Mouse (Mus musculus) Patski (cell line): Measurements from ENCODE around the gene B3galt4. TPM values are rescaled to one million over a fixed set of nuclear protein-coding genes. Genes with fewer than 3 reads are reported as not detected.

Experiments
- ATAC-seq: fragments of 100-300 bp; one replicate; pipeline ENCODE4 v1.8.0; 2021
- CTCF ChIA-PET: fragments of 350-600 bp; sonication (Branson Sonifier 250); formaldehyde crosslinking; loops from one replicate; lab custom pipeline; 2022; ENCODE audit warnings: inconsistent platforms; lab: Charles Lee
- POLR2A ChIA-PET: fragments of 350-600 bp; sonication (Branson Sonifier 250); formaldehyde crosslinking; loops from one replicate; lab custom pipeline; 2022; ENCODE audit warnings: antibody characterized with exemption, inconsistent platforms; lab: Charles Lee
- DNase-seq: peaks from one replicate; pipeline ENCODE4 v3.0.0-alpha.2; 2011; ENCODE audit warnings: low read depth, low spot score
- H3K27me3 ChIP-seq: fragments of 371-371 bp; one replicate; pipeline ENCODE4 v1.5.1; 2021
- CTCF ChIP-seq: fragments of 100-300 bp; IDR thresholded peaks from one replicate; pipeline ENCODE4 v1.5.1; 2021
- in situ Hi-C: fragments of 300-500 bp; cut with MboI; formaldehyde crosslinking; loops from 3 replicates; pipeline ENCODE4 v1.11.1; 2018; ENCODE audit warnings: low pct_unique_long_range_greater_than_20kb, mixed read lengths
- polyA plus RNA-seq: library from polyadenylated mRNA; unstranded; gene quantifications from one replicate; pipeline ENCODE4 v1.2.3, GENCODE M21; 2021

Gene B3galt4
- polyA plus RNA-seq, 1 experiment from 2014 or later, result 2.8 TPM

GRCm38 (mm10) chr17:33916294-33916693, 35.0 kb downstream of the B3galt4 start:
- no peak for DNase-seq
- no peaks in the 10 kb centered on the region for H3K27me3 ChIP-seq
- no peak for ATAC-seq
- POLR2A ChIA-PET, result no interaction called here
- CTCF ChIA-PET, result interaction anchor here (0.9 to 1.3 kb wide), 2 partner anchors 10 to 28 kb away, joined by 4 read pairs; no protein-coding TSS in a partner anchor
- in situ Hi-C loops, result no loop called here
- no peak for TF ChIP-seq CTCF

DNA sequence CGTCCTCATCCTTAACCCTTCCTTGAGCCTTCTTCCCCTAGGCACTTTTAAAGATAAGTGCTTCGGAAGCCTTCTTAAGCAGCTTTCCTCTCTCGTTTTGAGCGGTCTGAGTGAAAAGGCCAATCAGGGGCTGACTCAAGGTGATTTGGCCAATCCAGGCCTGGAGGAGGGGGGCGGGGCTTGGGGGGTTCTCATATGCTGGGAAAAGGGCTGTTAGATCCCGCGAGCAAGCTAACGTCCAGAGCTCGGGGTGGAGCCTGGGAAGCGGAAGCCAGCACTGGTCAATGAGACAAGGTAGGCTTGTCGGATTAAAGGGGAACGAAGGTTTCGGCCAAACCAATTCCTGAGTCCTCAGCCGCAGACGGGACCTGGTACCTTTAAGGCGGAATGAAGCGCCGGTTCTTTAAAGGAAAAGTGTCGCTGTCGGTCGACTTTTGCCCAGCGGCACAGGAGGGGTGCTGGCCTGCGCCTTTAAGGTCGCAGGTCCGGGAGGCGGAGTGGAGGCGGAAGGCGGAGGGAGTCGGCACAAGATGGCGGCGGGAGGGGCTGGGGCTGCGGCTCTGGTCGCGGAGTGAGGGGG, 35.5 kb downstream of the B3galt4 start, which contains the start of the genes Tapbp and Zbtb22:
TSS of gene Tapbp (plus strand) at position 229 of the 580 bp plus-strand sequence.
TSS of gene Zbtb22 (plus strand) at position 234 of the 580 bp plus-strand sequence.
- TF ChIP-seq CTCF, result no peak
- POLR2A ChIA-PET, result no interaction called here
- in situ Hi-C loops, result no loop called here
- CTCF ChIA-PET, result interaction anchor here (0.9 to 1.3 kb wide), 2 partner anchors 11 to 27 kb away, joined by 4 read pairs; no protein-coding TSS in a partner anchor
- H3K27me3 ChIP-seq, result no peaks in the 10 kb centered on the region
- DNase-seq, result peak; percentile 98
- peak; percentile 92 for ATAC-seq

DNA sequence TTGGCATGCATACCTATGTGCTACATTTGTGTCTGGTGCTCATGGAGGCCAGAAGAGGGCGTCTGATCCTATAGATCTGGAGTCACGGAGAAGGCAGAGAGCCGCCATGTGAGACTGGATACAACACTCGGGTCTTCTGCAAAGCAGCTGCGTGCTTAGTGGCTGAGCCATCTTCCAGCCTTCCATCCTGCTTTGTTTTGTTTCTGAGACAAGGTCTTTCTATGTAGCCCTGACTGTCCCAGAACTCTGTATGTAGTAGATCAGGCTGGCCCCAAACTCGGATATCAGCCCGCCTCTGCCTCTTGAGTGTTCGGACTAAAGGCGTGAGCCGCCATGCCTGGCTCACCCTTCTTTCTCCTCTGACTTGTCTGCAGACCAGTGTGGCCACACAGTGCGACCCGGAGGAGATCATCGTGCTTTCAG, 36.3 kb downstream of the B3galt4 start:
- no peaks in the 10 kb centered on the region for H3K27me3 ChIP-seq
- in situ Hi-C loops, result no loop called here
- DNase-seq, result no peak
- CTCF ChIA-PET, result interaction anchor here (0.5 to 1.3 kb wide), 2 partner anchors 12 to 18 kb away, joined by 3 to 4 read pairs; no protein-coding TSS in a partner anchor
- no peak for ATAC-seq
- no peak for TF ChIP-seq CTCF
- POLR2A ChIA-PET, result interaction anchor here (0.7 kb wide), 1 partner anchor 122 kb away, joined by 3 read pairs; no protein-coding TSS in a partner anchor

DNA sequence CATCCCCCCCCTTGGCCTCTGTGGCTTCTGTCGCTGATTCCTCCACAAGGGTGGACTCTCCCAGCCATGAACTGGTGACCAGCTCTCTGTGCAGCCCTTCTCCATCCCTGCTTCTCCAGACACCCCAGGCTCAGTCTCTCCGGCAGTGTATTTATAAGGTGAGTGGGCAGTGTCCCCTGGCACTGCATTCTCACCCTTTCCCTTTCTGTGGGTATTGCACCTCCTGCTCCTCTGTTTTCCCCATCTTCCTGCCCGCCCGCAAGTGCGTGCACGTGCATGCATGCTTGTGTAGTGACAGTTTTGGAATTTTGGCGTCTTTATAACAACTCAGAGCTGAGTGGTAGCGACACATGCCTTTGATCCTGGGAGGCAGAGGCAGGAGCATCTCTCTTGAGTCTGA, 37.4 kb downstream of the B3galt4 start:
- TF ChIP-seq CTCF, result no peak
- ChIA-PET CTCF (no interaction called here), POLR2A (no interaction called here)
- in situ Hi-C loops, result no loop called here
- H3K27me3 ChIP-seq, result no peaks in the 10 kb centered on the region
- DNase-seq (no peak), ATAC-seq (no peak)

GRCm38 (mm10) chr17:33913264-33913663, 38.0 kb downstream of the B3galt4 start:
- CTCF ChIA-PET, result no interaction called here
- no peak for ATAC-seq
- POLR2A ChIA-PET, result no interaction called here
- in situ Hi-C loops, result no loop called here
- TF ChIP-seq CTCF, result no peak
- no peak for DNase-seq
- H3K27me3 ChIP-seq, result no peaks in the 10 kb centered on the region

- TF ChIP-seq CTCF, result no peak
- ChIA-PET POLR2A (interaction anchor here (0.6 to 1.0 kb wide), 2 partner anchors 18 to 90 kb away, joined by 3 read pairs; partner anchors contain the start of gene Rgl2), CTCF (no interaction called here)
- in situ Hi-C loops, result no loop called here
- ATAC-seq (no peak), DNase-seq (no peak)
- H3K27me3 ChIP-seq, result no peaks in the 10 kb centered on the region
Measured at GRCm38 (mm10) chr17:33911813-33912414, 39.4 kb downstream of the B3galt4 start.

DNA sequence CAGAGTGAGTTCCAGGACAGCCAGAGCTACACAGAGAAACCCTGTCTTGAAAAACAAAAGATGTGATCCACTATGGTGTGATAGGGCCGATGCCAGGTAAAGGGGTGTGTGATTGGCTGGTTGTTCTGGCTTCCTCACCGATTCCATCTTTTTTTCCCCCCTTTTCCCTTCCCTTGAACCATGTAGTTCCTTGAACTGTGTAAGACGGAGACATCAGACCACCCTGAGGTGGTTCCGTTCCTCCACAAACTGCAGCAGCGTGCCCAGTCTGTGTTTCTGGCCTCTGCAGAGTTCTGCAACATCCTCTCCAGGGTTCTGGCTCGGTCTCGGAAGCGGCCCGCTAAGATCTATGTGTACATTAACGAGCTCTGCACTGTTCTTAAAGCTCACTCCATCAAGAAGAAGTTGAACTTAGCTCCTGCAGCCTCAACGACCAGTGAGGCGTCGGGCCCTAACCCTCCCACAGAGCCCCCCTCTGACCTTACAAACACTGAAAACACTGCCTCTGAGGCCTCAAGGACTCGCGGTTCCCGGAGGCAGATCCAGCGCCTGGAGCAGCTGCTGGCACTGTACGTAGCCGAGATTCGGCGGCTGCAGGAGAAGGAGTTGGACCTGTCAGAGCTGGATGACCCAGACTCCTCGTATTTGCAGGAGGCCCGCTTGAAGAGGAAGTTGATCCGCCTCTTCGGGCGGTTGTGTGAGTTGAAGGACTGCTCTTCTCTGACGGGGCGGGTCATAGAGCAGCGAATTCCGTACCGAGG, 40.1 kb downstream of the B3galt4 start:
- CTCF ChIA-PET, result interaction anchor here (1.3 to 4.9 kb wide), 3 partner anchors 15 to 20 kb away, joined by 4 to 38 read pairs (median 5); no protein-coding TSS in a partner anchor
- TF ChIP-seq CTCF, result no peak

GRCm38 (mm10) chr17:33910346-33911051, 40.8 kb downstream of the B3galt4 start:
- ATAC-seq, result no peak
- no peak for TF ChIP-seq CTCF
- in situ Hi-C loops, result no loop called here
- ChIA-PET CTCF (interaction anchor here (1.3 to 4.9 kb wide), 3 partner anchors 14 to 20 kb away, joined by 4 to 38 read pairs (median 5); no protein-coding TSS in a partner anchor), POLR2A (interaction anchor here (1.0 kb wide), 1 partner anchor 19 kb away, joined by 3 read pairs; the partner anchor contains the start of gene Rgl2)
- DNase-seq, result no peak
- no peaks in the 10 kb centered on the region for H3K27me3 ChIP-seq

More for the DNA sequence above, 40.1 kb downstream of the B3galt4 start:
- in situ Hi-C loops, result no loop called here
- no peak for DNase-seq
- POLR2A ChIA-PET, result interaction anchor here (1.0 kb wide), 1 partner anchor 18 kb away, joined by 3 read pairs; the partner anchor contains the start of gene Rgl2
- no peak for ATAC-seq
- no peaks in the 10 kb centered on the region for H3K27me3 ChIP-seq

GRCm38 (mm10) chr17:33909869-33910250, 41.4 kb downstream of the B3galt4 start:
- TF ChIP-seq CTCF, result no peak
- ATAC-seq, result peak; percentile 10
- CTCF ChIA-PET, result interaction anchor here (1.3 to 4.9 kb wide), 3 partner anchors 13 to 19 kb away, joined by 4 to 38 read pairs (median 5); no protein-coding TSS in a partner anchor
- DNase-seq, result no peak
- no peaks in the 10 kb centered on the region for H3K27me3 ChIP-seq
- POLR2A ChIA-PET, result interaction anchor here (1.7 kb wide), 1 partner anchor 45 kb away, joined by 8 read pairs; the partner anchor contains the start of genes Rps18 and Vps52
- in situ Hi-C loops, result no loop called here
